Mouse (Mus musculus): ENCODE data around the gene Mn1.

DNA sequence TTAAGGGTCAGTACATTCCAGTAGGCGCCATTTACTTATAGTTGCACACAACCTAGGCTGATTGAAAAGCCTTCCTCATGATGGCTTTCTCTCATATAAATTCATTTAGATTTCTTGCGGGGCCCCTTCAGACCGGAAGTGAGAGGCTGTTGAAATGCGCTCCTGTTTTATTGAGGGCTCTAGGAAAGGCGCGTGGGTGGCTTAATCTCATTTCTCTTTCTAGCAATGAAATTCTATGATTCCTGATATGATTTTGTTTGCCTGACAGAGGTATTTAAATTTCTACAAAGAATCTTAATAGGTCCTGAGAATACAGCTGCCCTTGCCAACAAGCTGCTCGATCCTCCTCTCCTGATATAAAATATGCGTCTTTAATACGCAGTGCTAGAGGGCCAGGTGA is 8.7 kb downstream of the Mn1 start:
- TF ChIP-seq CTCF (IDR thresholded peaks at IDR 0.05; ENCODE audit: control insufficient read depth, insufficient read depth, low read length) (no peak), POLR2A (IDR thresholded peaks at IDR 0.05; ENCODE audit: borderline replicate concordance, control insufficient read depth, low read depth, low read length) (no peak)

All from bone marrow, adult 2 months (tissue).